Mouse (Mus musculus): ENCODE measurements around the gene Skor1. TPM values are rescaled to one million over a fixed set of nuclear protein-coding genes. Genes with fewer than 3 reads are reported as not detected.

Gene Skor1
- polyA plus RNA-seq, 1 experiment, result 0.01 TPM

- no peaks in the 10 kb centered on the region for H3K4me1 ChIP-seq (ENCODE audit: control insufficient read depth)
- H3K27me3 ChIP-seq (ENCODE audit: control insufficient read depth), result peaks cover 4% of the 10 kb centered on the region; the same call in 1 of the 2 replicates
- TF ChIP-seq TAL1 (IDR thresholded peaks at IDR 0.05; ENCODE audit: low read length) (no peak), GATA1 (IDR thresholded peaks at IDR 0.05; ENCODE audit: low read length) (no peak)
Measured at GRCm38 (mm10) chr9:63091101-63091921, 57.5 kb downstream of the Skor1 start.

GRCm38 (mm10) chr9:63089141-63089540 lies 59.6 kb downstream of the Skor1 start:
- TF ChIP-seq TAL1 (IDR thresholded peaks at IDR 0.05; ENCODE audit: low read length) (no peak), GATA1 (IDR thresholded peaks at IDR 0.05; ENCODE audit: low read length) (no peak)
- Histone ChIP-seq H3K36me3 (ENCODE audit: control insufficient read depth) (no peaks in the 10 kb centered on the region), H3K9me3 (ENCODE audit: control insufficient read depth, low read length) (no peaks in the 10 kb centered on the region), H3K4me1 (ENCODE audit: control insufficient read depth) (no peaks in the 10 kb centered on the region), H3K4me3 (replicated peaks) (no peak overlapping the region), H3K27me3 (ENCODE audit: control insufficient read depth) (peaks cover 4% of the 10 kb centered on the region; the same call in 1 of the 2 replicates)

More at GRCm38 (mm10) chr9:63091101-63091921, 57.5 kb downstream of the Skor1 start:
- Histone ChIP-seq H3K4me3 (replicated peaks) (no peak overlapping the region), H3K9me3 (ENCODE audit: control insufficient read depth, low read length) (no peaks in the 10 kb centered on the region), H3K36me3 (ENCODE audit: control insufficient read depth) (no peaks in the 10 kb centered on the region)

Other genes with a start within 250 kb of the Skor1 start
- 0.29 and 0.32 TPM in 2 replicates for gene Pias1, start 161.0 kb downstream of the Skor1 start, polyA plus RNA-seq (2012)
- 1.1 and 1.4 TPM in 2 replicates for gene Map2k5, start 228.9 kb upstream of the Skor1 start, polyA plus RNA-seq (2012)